Mouse (Mus musculus): ENCODE measurements around the gene Mre11a. TPM values are rescaled to one million over a fixed set of nuclear protein-coding genes. Genes with fewer than 3 reads are reported as not detected.

Gene Mre11a
- 10 to 100 TPM; 10.8 to 13.5 (median 11.0) TPM for total RNA-seq (2022)

DNA sequence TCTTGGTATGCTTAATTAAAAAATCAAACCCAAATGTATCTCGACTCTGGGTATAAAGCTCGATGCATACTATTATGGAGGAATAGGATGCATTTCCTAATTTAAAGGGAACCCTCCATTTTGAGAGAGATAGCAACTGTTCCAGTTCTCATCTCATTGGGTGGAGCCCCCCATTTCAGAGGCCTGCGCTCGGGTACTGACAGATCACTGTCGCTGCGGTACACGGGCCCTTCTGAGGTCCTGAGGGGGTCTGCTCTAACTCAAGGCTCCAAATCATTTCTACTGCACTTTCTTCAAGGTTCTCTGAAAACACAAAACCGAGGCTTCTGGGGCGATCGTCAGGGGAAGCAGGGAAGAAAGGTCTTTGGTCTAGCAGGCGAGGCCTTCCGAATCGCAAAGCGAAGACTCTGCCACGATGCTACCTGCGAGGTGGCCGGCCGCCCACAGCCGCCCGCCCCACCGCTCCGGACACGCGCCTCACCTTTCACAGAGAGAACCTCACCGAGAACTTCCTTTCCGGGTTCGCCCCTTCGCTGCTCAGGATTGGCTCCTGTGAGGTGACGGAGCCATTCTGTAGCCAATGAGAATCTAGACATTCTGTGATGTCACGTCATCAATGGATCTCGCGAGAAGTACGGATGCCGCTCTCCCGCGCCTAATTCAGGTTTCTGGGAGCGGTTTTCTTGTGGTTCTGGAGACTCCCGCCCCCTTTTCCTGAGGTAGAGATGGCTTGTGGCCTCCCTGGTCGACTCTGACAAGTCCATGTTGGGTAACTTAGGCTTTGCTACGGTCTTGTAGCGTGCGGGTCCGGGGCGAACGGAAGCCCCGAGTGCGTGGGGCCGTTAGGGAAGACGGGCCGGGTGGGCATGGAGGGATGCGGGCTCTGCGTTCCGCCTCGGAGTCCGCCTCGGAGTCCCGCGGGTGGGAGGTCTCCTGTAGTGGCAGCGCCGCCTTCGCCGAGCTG lies at the start of gene Mre11a, which contains the start of gene Ankrd49:
Mre11a (plus strand) TSS at position 616 of the 964 bp plus-strand sequence.
Ankrd49 (minus strand) TSS at position 818 of the 964 bp plus-strand sequence.
- DNase-seq (ENCODE audit: low spot score in 2 of 2) = peak; percentile 83 to 85

DNA sequence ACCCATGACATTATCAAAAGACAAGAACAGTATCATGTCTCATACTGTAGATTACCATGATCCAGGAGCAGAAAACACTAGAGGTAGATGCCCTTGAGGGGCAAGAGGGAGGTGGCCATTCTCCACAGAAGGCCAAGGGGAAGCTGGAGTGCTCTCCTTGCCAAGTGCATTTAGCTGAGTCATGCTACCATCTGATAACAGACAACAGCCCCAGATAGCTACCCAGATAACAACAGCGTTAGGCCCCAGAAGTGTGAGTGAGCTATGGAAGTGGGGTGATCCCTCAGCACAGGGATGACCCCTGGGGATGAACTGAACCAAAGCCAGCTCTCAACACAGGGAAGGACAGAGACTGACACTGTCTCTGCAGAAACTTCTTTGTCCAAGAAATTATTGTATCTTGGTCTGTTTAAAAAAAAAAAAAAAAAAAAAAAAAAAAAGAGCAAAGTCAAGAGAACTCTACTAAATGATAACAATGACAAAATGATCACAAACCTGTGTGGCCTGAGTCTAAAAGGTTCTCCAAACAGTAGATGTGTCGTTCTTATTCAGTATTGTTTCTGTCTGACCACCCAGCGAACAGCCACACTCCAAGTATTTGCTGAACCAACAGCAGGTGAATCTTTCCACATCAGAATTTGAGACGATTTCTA lies 44.8 kb upstream of the Mre11a start:
- no peak for DNase-seq (ENCODE audit: low spot score in 2 of 2)

DNA sequence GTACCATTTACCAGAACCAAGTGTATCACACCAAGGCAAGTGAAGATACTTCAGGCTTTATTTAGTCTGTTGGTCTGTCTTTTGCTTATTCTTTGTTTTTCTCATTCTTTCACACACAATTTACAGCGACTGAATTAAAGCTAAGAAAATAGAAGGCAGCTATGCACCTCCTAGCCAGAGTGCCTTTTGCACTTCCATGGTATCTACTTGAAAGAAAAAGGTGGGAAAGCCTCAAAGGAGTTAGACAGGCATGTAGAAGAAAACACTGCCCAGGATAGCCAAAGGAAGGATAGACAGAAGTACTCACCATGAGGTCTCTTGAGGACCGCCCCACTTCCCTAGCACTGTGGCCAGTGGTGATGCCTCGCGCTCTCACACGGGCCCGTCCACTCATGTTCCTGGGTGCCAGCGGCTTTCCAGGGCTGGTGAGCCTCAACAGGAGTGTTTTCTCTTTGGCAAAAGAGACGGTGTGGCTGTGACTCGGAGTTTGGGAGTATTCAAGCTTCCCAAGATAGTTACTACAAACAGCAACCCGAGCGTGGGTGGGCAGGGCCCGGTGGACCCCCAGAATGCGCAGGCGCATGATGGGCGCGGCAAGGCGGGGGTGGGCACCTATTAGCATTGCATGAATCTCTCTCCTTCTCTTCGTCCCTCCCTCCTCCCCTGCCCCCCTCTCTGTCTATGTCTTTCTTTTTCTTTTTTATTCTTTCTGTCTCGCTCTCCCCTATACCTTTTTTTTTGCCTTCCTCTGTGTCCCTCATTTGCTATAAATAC lies 44.1 kb upstream of the Mre11a start, which contains the start of gene Piwil4:
Piwil4 (minus strand) TSS at position 583 of the 774 bp plus-strand sequence.
- DNase-seq (ENCODE audit: low spot score in 2 of 2) = no peak

DNA sequence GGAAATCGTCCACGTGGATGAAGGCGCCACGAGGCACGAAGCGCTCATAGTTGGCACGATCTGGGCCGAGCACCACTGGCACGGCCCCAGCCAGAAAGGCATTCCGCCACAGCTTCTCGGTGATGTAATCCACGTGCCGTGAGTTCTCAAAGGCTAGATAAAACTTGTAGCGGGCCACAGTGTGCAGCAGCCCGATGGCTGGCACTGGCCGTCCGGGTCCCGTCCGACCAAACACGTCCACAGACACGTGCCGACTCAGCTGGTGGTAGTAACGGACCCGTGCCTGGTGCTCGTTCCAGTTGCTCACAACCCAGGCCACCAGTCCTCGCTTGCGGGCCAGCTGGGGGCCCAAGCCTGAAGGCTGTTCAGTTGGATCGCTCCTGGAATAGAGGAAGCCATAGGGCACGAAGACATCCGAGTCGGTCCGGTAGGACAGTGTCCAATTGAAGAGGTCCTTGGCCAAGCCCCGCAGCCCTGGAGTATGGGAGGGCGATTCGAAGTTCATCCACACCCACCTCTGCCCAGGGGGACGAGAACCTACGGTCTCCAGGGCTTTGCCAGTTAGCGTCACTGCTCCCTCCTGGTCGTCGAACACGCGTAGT lies 33.5 kb upstream of the Mre11a start:
- no peak for DNase-seq (ENCODE audit: low spot score in 2 of 2)

DNA sequence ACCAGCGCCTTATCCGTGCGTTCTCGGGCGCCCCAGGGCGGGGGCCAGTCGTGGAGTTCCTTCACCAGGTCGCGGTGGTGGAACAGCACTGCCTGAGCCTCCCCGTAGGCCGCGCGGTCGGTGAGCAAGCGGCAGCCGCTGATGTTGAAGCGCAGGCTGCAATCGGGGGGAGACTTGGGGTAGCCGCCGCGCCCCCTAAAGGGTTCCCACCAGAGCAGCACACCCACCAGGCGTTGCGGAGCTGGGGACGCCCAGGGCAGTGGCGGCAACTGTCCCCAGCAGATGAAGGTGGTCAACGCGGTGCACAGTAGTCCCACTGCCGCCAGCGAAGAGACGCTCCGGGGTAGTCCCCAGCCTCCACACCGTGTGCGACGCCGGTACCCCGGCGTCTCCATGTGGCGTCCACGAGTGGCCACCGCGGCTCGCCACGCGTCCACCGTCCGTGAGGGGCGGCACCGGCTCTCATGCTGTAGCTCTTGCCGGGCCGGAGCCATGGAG lies 32.9 kb upstream of the Mre11a start:
- DNase-seq (ENCODE audit: low spot score in 2 of 2) = no peak

DNA sequence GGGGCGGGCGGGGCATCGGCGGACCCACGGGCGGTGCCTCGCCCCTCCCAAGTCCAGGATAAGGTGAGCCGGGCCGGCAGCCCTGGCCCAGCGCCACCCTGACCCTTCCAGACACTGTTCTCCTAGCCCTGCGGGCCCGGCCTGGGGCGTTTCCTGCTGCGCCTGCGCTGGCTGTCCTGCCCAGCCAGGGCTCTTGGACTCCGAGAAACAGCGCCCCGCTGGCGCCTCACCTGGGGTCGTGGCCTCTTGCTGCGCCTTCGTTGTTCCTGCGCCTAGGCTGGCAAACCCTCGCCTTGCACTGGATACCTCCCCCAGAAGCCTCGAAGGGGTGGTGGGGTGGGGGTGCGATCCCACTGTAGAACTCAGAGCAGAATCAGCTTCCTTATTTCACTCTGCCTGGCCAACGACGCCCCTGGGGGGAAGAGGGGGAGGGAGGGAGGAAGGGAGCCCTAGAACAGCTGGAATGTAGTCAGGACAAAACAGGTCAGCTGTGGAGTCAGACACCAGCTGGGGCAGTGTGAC lies 32.4 kb upstream of the Mre11a start, which contains the start of gene Fut4:
Fut4 (minus strand) TSS at position 393 of the 522 bp plus-strand sequence.
- peak; percentile 5 to 20 for DNase-seq (ENCODE audit: low spot score in 2 of 2)

DNA sequence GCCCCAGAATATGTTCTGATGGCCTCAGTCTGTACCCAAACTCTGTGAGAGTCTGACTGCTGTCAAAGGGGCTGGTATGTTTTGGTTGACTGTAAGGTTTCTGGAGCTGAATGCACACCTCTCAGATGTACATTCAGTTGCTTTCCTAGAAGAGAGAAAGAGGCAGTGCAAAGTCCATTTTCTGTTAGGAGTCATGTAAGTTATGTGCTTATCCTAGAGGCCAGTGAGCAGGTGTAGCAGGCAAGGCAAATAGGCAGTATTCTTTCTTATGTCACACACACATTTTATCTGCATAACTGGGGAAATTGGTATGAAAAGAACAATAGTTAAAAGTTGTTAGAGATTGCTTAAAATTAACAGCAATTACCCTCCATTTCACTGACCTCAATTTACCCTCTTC lies 30.5 kb upstream of the Mre11a start:
- DNase-seq (ENCODE audit: low spot score in 2 of 2) = no peak

DNA sequence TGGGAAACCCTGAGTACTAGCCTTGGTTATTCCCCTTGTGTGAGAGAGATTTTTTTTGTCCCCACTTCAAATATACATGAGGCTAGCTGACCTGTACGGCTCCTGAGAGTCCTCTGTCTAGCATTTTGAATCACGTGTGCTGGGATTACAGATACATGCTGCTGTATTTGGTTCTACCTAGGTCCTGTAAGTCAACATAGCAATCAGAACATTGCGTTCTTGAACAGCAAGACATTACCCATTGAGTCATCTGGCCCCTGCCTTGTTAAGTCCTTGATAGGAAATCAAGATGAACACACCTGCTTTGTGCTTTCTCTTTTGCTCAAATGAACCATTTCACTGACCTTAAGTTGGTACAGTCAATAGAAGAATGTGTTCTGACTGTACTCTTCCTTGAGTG lies 30.0 kb upstream of the Mre11a start:
- no peak for DNase-seq (ENCODE audit: low spot score in 2 of 2)

DNA sequence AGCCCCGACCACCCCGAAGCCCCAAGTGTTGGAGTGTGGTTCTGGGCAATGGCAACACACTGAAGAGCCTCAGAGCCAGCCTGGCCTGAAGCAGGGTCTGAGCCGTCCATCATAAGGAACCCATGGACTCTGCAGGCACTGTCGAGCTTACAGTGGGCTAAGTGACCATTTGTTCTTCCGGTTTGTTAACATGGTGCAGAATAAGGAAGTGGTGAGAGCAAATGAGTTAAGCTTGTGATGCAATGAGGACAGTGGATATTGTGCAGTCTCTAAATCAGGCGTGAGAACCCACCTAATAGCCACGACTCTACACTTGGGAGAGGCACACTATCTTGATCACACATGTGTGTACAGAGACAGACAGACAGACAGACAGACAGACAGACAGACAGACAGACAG lies 25.9 kb upstream of the Mre11a start:
- DNase-seq (ENCODE audit: low spot score in 2 of 2) = no peak

DNA sequence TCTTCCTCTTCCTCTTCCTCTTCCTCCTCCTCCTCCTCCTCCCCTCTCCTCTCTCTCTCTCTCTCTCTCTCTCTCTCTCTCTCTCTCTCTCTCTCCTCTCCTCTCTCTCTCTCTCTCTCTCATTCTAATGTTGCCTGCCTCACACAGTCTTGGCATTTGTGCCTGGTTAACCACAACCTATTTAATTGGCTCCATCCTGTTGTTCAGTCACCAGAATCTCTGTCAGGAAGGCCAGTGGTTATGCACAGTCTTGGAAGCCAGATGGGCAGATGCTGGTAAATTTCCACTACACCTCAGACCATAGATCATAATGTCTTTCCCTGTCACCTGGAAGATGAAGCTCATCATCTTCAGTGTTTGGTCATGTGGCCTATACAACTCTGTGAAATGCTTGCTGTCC lies 25.2 kb upstream of the Mre11a start:
- DNase-seq (ENCODE audit: low spot score in 2 of 2) = no peak

DNA sequence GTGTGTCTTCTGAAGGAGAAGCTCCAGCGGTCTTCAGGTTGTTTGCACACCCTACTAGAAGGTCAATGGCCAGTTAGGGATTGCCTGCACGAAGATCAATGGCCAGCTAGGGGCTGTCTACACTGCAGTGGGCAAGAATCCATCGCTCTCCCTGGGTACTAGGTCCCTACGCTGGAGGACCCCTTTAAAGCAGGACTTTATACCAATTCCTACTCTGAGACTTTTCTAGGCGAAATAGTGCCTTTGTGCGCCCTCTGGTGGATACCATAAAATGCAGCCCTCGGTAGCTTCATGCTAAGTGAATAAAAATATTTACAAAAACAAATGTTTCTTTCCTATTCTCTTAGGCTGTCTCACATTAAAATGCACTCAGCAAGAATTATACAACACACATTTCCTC lies 19.7 kb upstream of the Mre11a start:
- no peak for DNase-seq (ENCODE audit: low spot score in 2 of 2)

DNA sequence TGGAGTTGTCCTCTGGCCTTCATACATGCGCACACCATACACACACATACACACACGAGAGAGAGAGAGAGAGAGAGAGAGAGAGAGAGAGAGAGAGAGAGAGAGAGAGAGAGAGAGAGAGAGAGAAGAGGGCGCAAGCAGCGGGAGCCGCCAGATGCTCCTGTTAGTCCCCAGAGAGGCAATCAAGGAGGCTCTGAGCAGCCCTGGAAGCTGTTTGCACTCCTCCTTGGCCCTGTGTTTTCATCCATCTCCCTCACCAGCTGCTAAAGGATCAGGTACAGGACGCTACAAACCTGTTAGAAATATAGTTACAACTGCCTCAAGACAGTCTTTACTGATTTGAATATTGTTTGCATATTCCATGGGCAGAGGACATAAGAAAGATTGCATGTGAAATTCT lies 14.6 kb upstream of the Mre11a start:
- DNase-seq (ENCODE audit: low spot score in 2 of 2) = no peak

DNA sequence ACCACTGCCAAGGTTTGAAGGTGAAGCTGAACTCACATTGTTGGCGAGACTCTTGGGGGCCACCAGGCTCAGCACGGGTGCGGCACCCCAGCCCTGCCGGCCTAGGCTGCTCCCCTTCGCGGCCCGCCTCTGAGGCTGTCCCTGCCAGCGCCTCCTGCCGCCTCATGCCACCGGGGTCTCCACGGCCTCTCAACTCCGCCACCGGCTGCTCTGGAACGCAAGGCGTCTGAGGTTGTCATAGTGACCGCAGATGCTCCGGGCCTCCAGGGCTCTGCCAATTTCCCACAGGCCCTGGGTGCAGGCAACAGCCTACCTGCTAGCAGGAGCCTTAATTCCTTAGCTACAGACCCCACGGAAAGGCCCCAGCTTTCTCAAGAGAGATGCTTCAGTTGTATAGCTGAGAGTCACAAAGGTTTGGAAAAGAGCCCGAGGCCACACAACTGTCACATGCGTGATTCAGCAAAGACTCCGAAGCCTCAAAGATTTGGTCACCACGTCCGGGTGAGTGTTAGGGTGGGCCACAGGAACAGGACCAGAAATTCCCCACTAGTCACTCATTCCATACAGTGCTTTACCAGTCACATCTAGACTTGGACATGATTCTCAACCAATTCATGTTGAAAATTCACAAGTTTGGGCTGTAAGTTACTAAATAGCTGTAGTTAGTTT lies 13.5 kb upstream of the Mre11a start, which contains the start of gene 1700012B09Rik:
1700012B09Rik (minus strand) TSS at position 228 of the 669 bp plus-strand sequence.
- no peak for DNase-seq (ENCODE audit: low spot score in 2 of 2)

DNA sequence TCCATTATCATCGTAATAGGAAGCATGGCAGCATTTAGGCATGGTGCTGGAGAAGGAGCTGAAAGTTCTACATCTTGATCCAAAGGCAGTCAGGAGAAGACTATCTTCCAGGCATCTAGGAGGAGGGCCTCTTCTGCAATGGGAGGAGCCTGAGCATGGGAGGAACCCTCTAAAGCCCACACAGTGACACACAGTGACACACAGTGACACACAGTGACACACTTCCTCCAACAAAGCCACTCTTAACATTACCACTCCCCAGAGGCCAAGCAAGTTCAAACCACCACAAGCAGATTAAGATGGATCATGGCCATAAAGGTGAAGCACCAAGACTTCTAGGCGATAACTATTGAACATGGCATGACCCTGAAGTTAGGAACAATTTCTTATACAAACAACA lies 12.4 kb upstream of the Mre11a start:
- no peak for DNase-seq (ENCODE audit: low spot score in 2 of 2)

DNA sequence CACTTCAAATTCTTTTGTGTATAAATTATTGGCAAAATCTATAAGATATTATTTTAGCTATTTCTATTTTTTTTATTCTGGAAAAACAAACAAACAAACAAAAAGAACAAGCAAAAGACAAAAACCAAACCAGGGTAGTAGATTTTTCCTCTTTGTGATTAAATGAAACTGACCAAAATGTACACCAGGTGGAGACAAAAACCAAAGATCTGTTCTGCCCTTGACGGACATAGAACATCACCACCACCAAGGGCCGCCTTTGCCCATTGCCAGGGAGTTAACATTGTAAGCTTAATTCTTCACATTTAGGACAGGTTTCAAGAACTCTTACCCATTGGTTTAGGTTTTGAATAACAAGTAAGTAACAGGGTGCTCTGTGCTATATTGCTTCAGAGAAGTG lies 10.6 kb upstream of the Mre11a start:
- DNase-seq (ENCODE audit: low spot score in 2 of 2) = no peak

DNA sequence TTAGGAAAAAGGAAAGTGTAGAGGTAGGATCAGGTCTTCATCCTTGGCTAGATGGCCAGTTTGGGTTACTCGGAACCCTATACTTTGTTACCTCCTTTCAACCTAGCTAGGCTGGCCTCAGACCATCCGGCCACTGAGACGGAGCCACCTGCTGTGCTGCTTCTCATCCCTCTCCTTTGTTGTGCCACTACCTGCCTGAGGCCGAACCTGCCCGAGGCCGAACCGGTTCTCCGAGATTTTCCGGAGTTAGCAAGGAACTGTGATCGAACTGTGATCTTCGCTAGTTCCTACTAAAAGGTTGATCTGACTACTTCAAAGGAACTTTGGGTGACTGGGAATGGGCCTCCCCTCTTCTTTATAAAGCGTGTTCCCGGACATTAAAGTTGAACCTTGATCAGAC lies 6.1 kb upstream of the Mre11a start:
- DNase-seq (ENCODE audit: low spot score in 2 of 2) = no peak

DNA sequence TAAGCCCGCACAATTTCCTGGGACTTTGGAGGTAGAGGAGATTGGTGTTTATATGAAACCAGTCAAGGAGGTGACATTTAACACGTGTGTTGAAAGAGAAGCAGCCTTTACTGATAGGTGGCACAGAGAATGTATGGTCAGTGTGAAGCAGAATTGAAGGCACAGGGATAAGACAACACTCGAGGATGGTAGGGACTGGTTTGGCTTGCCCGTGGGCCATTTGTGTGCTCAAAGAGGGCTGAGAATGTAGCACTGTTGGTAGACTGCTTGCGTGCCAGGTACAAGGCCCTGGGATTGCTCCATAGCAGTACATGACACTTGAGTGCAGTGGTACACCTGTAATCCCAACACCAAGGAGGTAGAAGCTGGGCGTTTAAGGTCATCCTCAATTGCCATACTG lies 2.9 kb downstream of the Mre11a start:
- DNase-seq (ENCODE audit: low spot score in 2 of 2) = no peak

DNA sequence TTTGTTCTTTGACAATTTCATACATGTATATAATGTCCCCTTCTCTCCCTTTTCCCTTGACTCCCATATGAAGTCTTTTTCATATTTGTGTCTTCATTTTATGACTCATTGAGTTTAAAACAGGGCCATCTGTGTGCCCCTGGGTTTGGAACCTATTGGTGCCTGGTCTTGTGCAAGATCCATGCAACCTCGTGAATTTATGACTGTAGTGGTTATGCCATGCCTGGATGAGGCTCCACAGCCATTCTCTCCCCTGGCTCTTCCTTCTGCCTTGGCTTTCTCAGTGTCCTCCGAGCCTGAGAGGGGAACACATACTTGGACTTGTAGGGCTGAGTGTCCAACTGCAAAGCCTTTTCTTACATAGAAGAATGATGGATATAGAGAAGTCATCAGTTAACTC lies 21.3 kb downstream of the Mre11a start:
- no peak for DNase-seq (ENCODE audit: low spot score in 2 of 2)

DNA sequence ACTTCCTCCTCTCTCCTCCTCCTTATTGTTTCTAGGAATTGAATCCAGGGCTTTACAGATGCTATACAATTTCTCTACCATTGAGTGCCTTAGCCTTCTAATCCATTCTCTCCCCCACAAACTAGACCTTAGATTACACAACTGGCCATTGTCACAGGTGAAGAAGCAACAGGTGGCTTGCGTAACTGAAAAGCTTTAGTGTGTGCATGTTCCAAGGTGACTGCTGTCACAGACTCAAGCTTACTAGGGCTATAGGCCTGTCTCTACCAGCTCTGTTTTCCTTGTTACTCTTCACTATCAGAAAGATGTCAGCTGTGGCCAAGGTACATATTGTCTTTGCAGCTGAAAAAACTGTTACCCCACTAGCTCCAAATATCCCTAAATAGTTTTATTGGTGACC lies 22.3 kb downstream of the Mre11a start:
- no peak for DNase-seq (ENCODE audit: low spot score in 2 of 2)

DNA sequence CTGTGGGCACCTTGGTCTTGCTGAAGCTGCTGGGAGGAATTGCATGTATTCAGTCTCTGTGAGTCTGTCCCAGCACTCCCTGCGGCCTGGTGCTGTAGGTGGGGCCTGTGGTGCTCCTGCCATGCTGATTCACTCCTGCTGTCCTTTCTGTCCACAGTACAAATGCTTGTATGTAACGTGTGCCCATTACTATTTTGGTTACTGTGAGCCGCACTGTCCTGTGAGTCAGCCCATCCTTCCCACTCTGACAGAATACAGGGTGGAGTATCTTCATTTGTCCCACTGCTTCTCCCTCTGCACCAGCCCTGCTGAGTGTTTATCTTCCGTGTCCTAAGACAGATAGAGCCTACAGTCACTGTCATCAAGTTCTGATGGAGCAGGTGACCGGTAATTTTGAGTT lies 25.7 kb downstream of the Mre11a start:
- DNase-seq (ENCODE audit: low spot score in 2 of 2) = no peak

All from gastrocnemius, adult 8-10 months (tissue).